Comparison of ENCODE assay signal across 21 mouse cellular contexts in genomic region chr6:55320894-55321293, GRCm38 (mm10). TPM values are rescaled to one million over a fixed set of nuclear protein-coding genes. Genes with fewer than 3 reads are reported as not detected.
DNase-seq lines count a peak whose midpoint lies in the region; ATAC-seq and TF ChIP-seq lines count a peak whose summit lies in the region.
"Had no signal": no experiment of that assay in that cellular context is flagged by ENCODE, and none has a peak within 500 bp of the region (broad histone marks: within the 10 kb centered on the region; RNA-seq: fewer than 3 reads in every experiment).

No protein-coding gene starts in this region.

- peak; percentile 7; the same call in 1 of the 2 replicates for ATAC-seq in midbrain, embryonic 13.5 days
- ATAC-seq in midbrain, embryonic 14.5 days (ENCODE audit: low FRiP score, low TSS enrichment) = no peak
- peak; percentile 63 for ATAC-seq in liver, embryonic 14.5 days (ENCODE audit: insufficient read depth)
- ATAC-seq: forebrain, embryonic 14.5 days had no signal

- intact Hi-C loops in heart, postnatal 36 days (cut with DNase I) = no loop called here
- intact Hi-C loops in left cerebral cortex, adult 2 months (cut with DNase I) = no loop called here

- WGBS in midbrain, embryonic 13.5 days = 87% methylated on average over 4 of the region's 4 CpGs
- WGBS in midbrain, embryonic 14.5 days = 90% methylated on average over 4 of the region's 4 CpGs
- 17% methylated on average over 4 of the region's 4 CpGs for WGBS in liver, embryonic 14.5 days (ENCODE audit: insufficient replicate concordance)

- H3K27ac ChIP-seq in midbrain, embryonic 13.5 days = no peak overlapping the region
- H3K27ac ChIP-seq in midbrain, embryonic 14.5 days (replicated peaks; ENCODE audit: low read depth, low read length) = no peak overlapping the region
- H3K27ac ChIP-seq in liver, embryonic 14.5 days = peak overlapping the region; percentile 65
- H3K27ac ChIP-seq in left cerebral cortex, adult 2 months = no peak overlapping the region
- H3K27ac ChIP-seq: hindbrain, embryonic 14.5 days; neural tube, embryonic 13.5 days had no signal

- peak; percentile 67 for TF ChIP-seq EP300 in liver, embryonic 14.5 days (IDR thresholded peaks at IDR 0.05; ENCODE audit: low read depth)

- peak; percentile 40; the same call in 1 of the 2 replicates for TF ChIP-seq CTCF in liver, embryonic 14.5 days (IDR thresholded peaks at IDR 0.05; ENCODE audit: low read depth)
- TF ChIP-seq CTCF in left cerebral cortex, adult 2 months (IDR thresholded peaks at IDR 0.05) = no peak

- H3K27me3 ChIP-seq in midbrain, embryonic 13.5 days = no peaks in the 10 kb centered on the region
- no peaks in the 10 kb centered on the region for H3K27me3 ChIP-seq in midbrain, embryonic 14.5 days (ENCODE audit: control insufficient read depth, insufficient read depth, low read length)
- H3K27me3 ChIP-seq in liver, embryonic 14.5 days (ENCODE audit: control insufficient read depth, insufficient read depth, low read length) = no peaks in the 10 kb centered on the region
- H3K27me3 ChIP-seq: neural tube, embryonic 13.5 days had no signal

- no peaks in the 10 kb centered on the region for H3K9me3 ChIP-seq in midbrain, embryonic 13.5 days
- no peaks in the 10 kb centered on the region for H3K9me3 ChIP-seq in midbrain, embryonic 14.5 days (ENCODE audit: control insufficient read depth, low read length)
- H3K9me3 ChIP-seq in liver, embryonic 14.5 days (ENCODE audit: control insufficient read depth, low read length) = no peaks in the 10 kb centered on the region
- H3K9me3 ChIP-seq: megakaryocyte, embryonic 14.5 days; neural tube, embryonic 13.5 days had no signal

- H3K4me2 ChIP-seq in midbrain, embryonic 13.5 days (replicated peaks) = no peak overlapping the region
- no peak overlapping the region for H3K4me2 ChIP-seq in midbrain, embryonic 14.5 days (ENCODE audit: low read length)
- peak overlapping the region; percentile 26 for H3K4me2 ChIP-seq in liver, embryonic 14.5 days (ENCODE audit: low read depth)
- H3K4me2 ChIP-seq: hindbrain, embryonic 14.5 days; neural tube, embryonic 13.5 days had no signal

- H3K36me3 ChIP-seq in midbrain, embryonic 13.5 days = peaks cover 7% of the 10 kb centered on the region
- H3K36me3 ChIP-seq in midbrain, embryonic 14.5 days (ENCODE audit: control insufficient read depth, insufficient read depth, low read length) = peaks cover 6% of the 10 kb centered on the region; the same call in 1 of the 2 replicates
- no peaks in the 10 kb centered on the region for H3K36me3 ChIP-seq in liver, embryonic 14.5 days (replicated peaks; ENCODE audit: control insufficient read depth, insufficient read depth, low read depth)
- H3K36me3 ChIP-seq: neural tube, embryonic 13.5 days had no signal

- H3K9ac ChIP-seq in midbrain, embryonic 13.5 days (replicated peaks) = no peak overlapping the region
- H3K9ac ChIP-seq in midbrain, embryonic 14.5 days (replicated peaks; ENCODE audit: low read length) = no peak overlapping the region
- peak overlapping the region; percentile 32 for H3K9ac ChIP-seq in liver, embryonic 14.5 days (replicated peaks)
- H3K9ac ChIP-seq: hindbrain, embryonic 14.5 days; neural tube, embryonic 13.5 days had no signal

- DNase-seq in heart, adult 9 months (ENCODE audit: low spot score in 2 of 2) = peak; percentile 60 to 63
- DNase-seq in heart, postnatal 36 days = no peak
- no peak for DNase-seq in midbrain, embryonic 14.5 days
- peak; percentile 26 for DNase-seq in adipocyte (ENCODE audit: low spot score)
- DNase-seq in liver, embryonic 14.5 days (ENCODE audit: low read depth in 3 of 3, low spot score in 3 of 3) = no peak
- DNase-seq in embryo, embryonic 10.5 days (ENCODE audit: low spot score) = no peak
- no peak for DNase-seq in left cerebral cortex, adult 2 months (ENCODE audit: extremely low spot score in 1 of 2, low spot score in 2 of 2)
- DNase-seq: adrenal gland, postnatal 36 days; cerebellum, adult 2 months; gastrocnemius, postnatal 25 days; kidney, postnatal 36 days; layer of hippocampus, postnatal 36 days; right cerebral cortex, adult 18-20 months had no signal

- no peaks in the 10 kb centered on the region for H3K4me1 ChIP-seq in midbrain, embryonic 13.5 days (replicated peaks)
- no peaks in the 10 kb centered on the region for H3K4me1 ChIP-seq in midbrain, embryonic 14.5 days (ENCODE audit: control insufficient read depth, insufficient read depth, low read length)
- H3K4me1 ChIP-seq in liver, embryonic 14.5 days (replicated peaks; ENCODE audit: control insufficient read depth in 2 of 2, insufficient read depth in 2 of 2, low read length in 1 of 2) = peaks cover 59 to 65% of the 10 kb centered on the region in 2 experiments
- H3K4me1 ChIP-seq: neural tube, embryonic 13.5 days had no signal

- H3K4me3 ChIP-seq in midbrain, embryonic 13.5 days (replicated peaks) = no peak overlapping the region
- no peak overlapping the region for H3K4me3 ChIP-seq in midbrain, embryonic 14.5 days (replicated peaks; ENCODE audit: low read depth, low read length)
- H3K4me3 ChIP-seq in liver, embryonic 14.5 days (ENCODE audit: insufficient read depth in 1 of 2, low read depth in 2 of 2, low read length in 2 of 2) = no peak overlapping the region
- H3K4me3 ChIP-seq in left cerebral cortex, adult 2 months = no peak overlapping the region
- H3K4me3 ChIP-seq: megakaryocyte, embryonic 14.5 days; neural tube, embryonic 13.5 days had no signal

RNA-seq across cellular contexts. Expression of gene Aqp1, which starts 15.3 kb away (rescaled TPM):
- total RNA-seq in heart, postnatal 36 days (2021) = 100 to 1,000 TPM; 360 to 594 TPM
- polyA plus RNA-seq in midbrain, embryonic 13.5 days (2015; fragmentation: Nextera tagmentation; extraction: Ambion mirVana) = 1.7 and 1.8 TPM in 2 replicates
- polyA plus RNA-seq in midbrain, embryonic 14.5 days (2014; fragmentation: Nextera tagmentation; extraction: Ambion mirVana) = 0.22 and 1.3 TPM in 2 replicates
- polyA plus RNA-seq in liver, embryonic 14.5 days (2012; rRNA removed) = 58.3 and 59.3 TPM in 2 replicates
- 13.2 and 15.1 TPM in 2 replicates for polyA plus RNA-seq in liver, embryonic 14.5 days (2014; fragmentation: Nextera tagmentation; extraction: Ambion mirVana)
- total RNA-seq in left cerebral cortex, adult 2 months (2021) = under 1 TPM; 0.47 to 0.75 TPM

RNA-seq across cellular contexts. Expression of gene Ghrhr, which starts 55.2 kb away (rescaled TPM):
- total RNA-seq in heart, postnatal 36 days (2021) = not detected
- not detected in 2 replicates for polyA plus RNA-seq in midbrain, embryonic 13.5 days (2015; fragmentation: Nextera tagmentation; extraction: Ambion mirVana)
- polyA plus RNA-seq in midbrain, embryonic 14.5 days (2014; fragmentation: Nextera tagmentation; extraction: Ambion mirVana) = not detected in 2 replicates
- 0.02 and 0.03 TPM in 2 replicates for polyA plus RNA-seq in liver, embryonic 14.5 days (2012; rRNA removed)
- polyA plus RNA-seq in liver, embryonic 14.5 days (2014; fragmentation: Nextera tagmentation; extraction: Ambion mirVana) = not detected in 2 replicates
- total RNA-seq in left cerebral cortex, adult 2 months (2021) = not detected
- total RNA-seq: adrenal gland, postnatal 36 days; gastrocnemius, postnatal 25 days; layer of hippocampus, postnatal 36 days had no signal
- polyA plus RNA-seq: cerebellum, adult 2 months; forebrain, embryonic 14.5 days; hindbrain, embryonic 14.5 days; limb, embryonic 14.5 days; neural tube, embryonic 13.5 days; stomach, embryonic 14.5 days; urinary bladder, adult 2 months had no signal

Comparison
In these comparisons a context has a peak if more than half of its experiments do, and no peak if none do; other contexts are left out.
1. DNase-seq: peak in heart, adult 9 months (2 of 2) and adipocyte (single experiment); none in heart, postnatal 36 days (0 of 2), midbrain, embryonic 14.5 days (single experiment), liver, embryonic 14.5 days (0 of 3), embryo, embryonic 10.5 days (single experiment) and left cerebral cortex, adult 2 months (0 of 2).